Mouse (Mus musculus): ENCODE measurements around the gene Iars2. TPM values are rescaled to one million over a fixed set of nuclear protein-coding genes. Genes with fewer than 3 reads are reported as not detected.

Iars2 gene
- polyA plus RNA-seq, 1 experiment, result 1.9 TPM

- H3K36me3 ChIP-seq (replicated peaks; ENCODE audit: low read length), result peaks cover 51% of the 10 kb centered on the region
Observed at GRCm38 (mm10) chr1:185308334-185308733, 20.9 kb downstream of the Iars2 start.

DNA sequence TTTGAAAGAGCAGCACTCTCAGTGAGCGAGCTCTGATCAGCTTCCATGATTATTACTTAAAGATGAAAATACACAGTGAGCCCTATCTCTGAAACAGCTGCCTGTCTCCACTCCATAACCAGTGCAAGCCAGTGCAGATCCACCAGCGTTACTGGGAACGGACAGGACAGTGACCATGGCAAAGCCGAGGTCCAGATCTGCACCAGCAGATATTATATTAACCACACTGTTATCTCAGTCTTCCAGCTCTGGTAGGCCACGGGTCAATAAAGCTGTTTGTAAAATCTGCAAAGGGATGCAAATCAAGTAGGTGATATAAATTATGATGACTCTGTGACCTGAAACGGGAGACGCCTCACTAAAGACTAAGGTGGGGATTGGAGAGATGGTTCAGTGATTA lies 21.6 kb downstream of the Iars2 start:
- no peak overlapping the region for H3K4me3 ChIP-seq (replicated peaks)
- H3K4me1 ChIP-seq, result peaks cover 15% of the 10 kb centered on the region
- no peaks in the 10 kb centered on the region for H3K27me3 ChIP-seq (replicated peaks)
- no peak for TF ChIP-seq GATA1 (IDR thresholded peaks at IDR 0.05; ENCODE audit: borderline replicate concordance, low read length)
- TF ChIP-seq FLI1 (IDR thresholded peaks at IDR 0.05; ENCODE audit: low read length), result no peak
- H3K9me3 ChIP-seq, result no peaks in the 10 kb centered on the region
- peaks cover 51% of the 10 kb centered on the region for H3K36me3 ChIP-seq (replicated peaks; ENCODE audit: low read length)

More at GRCm38 (mm10) chr1:185308334-185308733, 20.9 kb downstream of the Iars2 start:
- Histone ChIP-seq H3K4me3 (replicated peaks) (no peak overlapping the region), H3K27me3 (replicated peaks) (no peaks in the 10 kb centered on the region), H3K4me1 (peaks cover 15% of the 10 kb centered on the region), H3K9me3 (no peaks in the 10 kb centered on the region)
- TF ChIP-seq GATA1 (IDR thresholded peaks at IDR 0.05; ENCODE audit: borderline replicate concordance, low read length) (no peak), FLI1 (IDR thresholded peaks at IDR 0.05; ENCODE audit: low read length) (no peak)

GRCm38 (mm10) chr1:185306836-185307235 lies 22.4 kb downstream of the Iars2 start:
- H3K36me3 ChIP-seq (replicated peaks; ENCODE audit: low read length), result peaks cover 53% of the 10 kb centered on the region
- no peak overlapping the region for H3K4me3 ChIP-seq (replicated peaks)
- peaks cover 9% of the 10 kb centered on the region for H3K4me1 ChIP-seq
- H3K9me3 ChIP-seq, result no peaks in the 10 kb centered on the region
- H3K27me3 ChIP-seq (replicated peaks), result no peaks in the 10 kb centered on the region
- no peak for TF ChIP-seq GATA1 (IDR thresholded peaks at IDR 0.05; ENCODE audit: borderline replicate concordance, low read length)
- TF ChIP-seq FLI1 (IDR thresholded peaks at IDR 0.05; ENCODE audit: low read length), result no peak

DNA sequence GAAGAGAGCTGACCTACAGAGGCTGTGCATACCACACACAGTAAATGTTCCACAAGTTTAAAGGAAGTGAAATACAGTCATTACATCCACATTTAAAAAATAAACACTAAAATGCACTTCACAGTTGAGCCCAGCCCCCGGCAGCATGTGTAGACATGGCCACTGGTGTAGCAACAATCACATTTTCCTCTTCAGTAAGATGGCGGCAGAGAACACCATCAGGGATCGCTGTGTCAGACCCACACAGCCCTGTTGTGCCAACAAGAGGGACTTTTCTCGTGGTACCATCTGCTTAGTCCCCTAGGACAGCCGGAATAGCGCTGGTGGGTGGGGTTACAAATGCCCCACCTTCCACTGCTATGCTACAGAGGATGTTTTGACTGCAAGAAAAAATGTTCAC lies 26.4 kb downstream of the Iars2 start:
- Histone ChIP-seq H3K9me3 (no peaks in the 10 kb centered on the region), H3K27me3 (replicated peaks) (no peaks in the 10 kb centered on the region), H3K4me1 (no peaks in the 10 kb centered on the region), H3K36me3 (replicated peaks; ENCODE audit: low read length) (peaks cover 49% of the 10 kb centered on the region), H3K4me3 (replicated peaks) (no peak overlapping the region)
- TF ChIP-seq GATA1 (IDR thresholded peaks at IDR 0.05; ENCODE audit: borderline replicate concordance, low read length), result no peak
- TF ChIP-seq FLI1 (IDR thresholded peaks at IDR 0.05; ENCODE audit: low read length), result no peak

- no peak for TF ChIP-seq GATA1 (IDR thresholded peaks at IDR 0.05; ENCODE audit: borderline replicate concordance, low read length)
- no peak for TF ChIP-seq FLI1 (IDR thresholded peaks at IDR 0.05; ENCODE audit: low read length)
- no peaks in the 10 kb centered on the region for H3K27me3 ChIP-seq (replicated peaks)
- H3K36me3 ChIP-seq (replicated peaks; ENCODE audit: low read length), result peaks cover 77% of the 10 kb centered on the region
- H3K9me3 ChIP-seq, result no peaks in the 10 kb centered on the region
- H3K4me3 ChIP-seq (replicated peaks), result no peak overlapping the region
- no peaks in the 10 kb centered on the region for H3K4me1 ChIP-seq
Observed at GRCm38 (mm10) chr1:185298496-185298895, 30.7 kb downstream of the Iars2 start.

DNA sequence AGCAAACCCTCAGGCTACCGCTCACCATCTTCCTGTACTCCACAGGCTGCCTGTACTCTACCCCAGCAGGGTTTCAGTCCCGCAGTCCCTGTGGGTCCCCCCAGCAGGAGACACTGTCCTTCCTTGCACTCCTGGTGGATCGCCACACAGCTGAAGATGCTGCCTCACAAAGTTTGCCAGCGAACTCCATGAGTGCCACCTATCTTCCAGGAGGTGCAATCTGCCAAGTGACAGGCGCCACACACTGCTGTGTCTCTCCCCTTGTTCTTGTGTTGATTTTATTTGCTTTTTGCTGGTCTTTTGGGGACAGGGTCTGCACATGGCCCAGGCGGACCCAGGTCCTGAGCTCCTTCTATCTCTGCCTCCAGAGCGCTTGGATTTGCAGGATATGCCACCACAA lies 32.3 kb downstream of the Iars2 start:
- no peak overlapping the region for H3K4me3 ChIP-seq (replicated peaks)
- no peak for TF ChIP-seq FLI1 (IDR thresholded peaks at IDR 0.05; ENCODE audit: low read length)
- TF ChIP-seq GATA1 (IDR thresholded peaks at IDR 0.05; ENCODE audit: borderline replicate concordance, low read length), result no peak
- peaks cover 78% of the 10 kb centered on the region for H3K36me3 ChIP-seq (replicated peaks; ENCODE audit: low read length)
- H3K9me3 ChIP-seq, result no peaks in the 10 kb centered on the region
- H3K4me1 ChIP-seq, result no peaks in the 10 kb centered on the region
- no peaks in the 10 kb centered on the region for H3K27me3 ChIP-seq (replicated peaks)

GRCm38 (mm10) chr1:185292646-185293360 lies 36.4 kb downstream of the Iars2 start:
- Histone ChIP-seq H3K36me3 (replicated peaks; ENCODE audit: low read length) (peaks cover 98% of the 10 kb centered on the region), H3K4me3 (replicated peaks) (no peak overlapping the region), H3K9me3 (no peaks in the 10 kb centered on the region), H3K27me3 (replicated peaks) (no peaks in the 10 kb centered on the region), H3K4me1 (no peaks in the 10 kb centered on the region)
- TF ChIP-seq FLI1 (IDR thresholded peaks at IDR 0.05; ENCODE audit: low read length) (no peak), GATA1 (IDR thresholded peaks at IDR 0.05; ENCODE audit: borderline replicate concordance, low read length) (no peak)

DNA sequence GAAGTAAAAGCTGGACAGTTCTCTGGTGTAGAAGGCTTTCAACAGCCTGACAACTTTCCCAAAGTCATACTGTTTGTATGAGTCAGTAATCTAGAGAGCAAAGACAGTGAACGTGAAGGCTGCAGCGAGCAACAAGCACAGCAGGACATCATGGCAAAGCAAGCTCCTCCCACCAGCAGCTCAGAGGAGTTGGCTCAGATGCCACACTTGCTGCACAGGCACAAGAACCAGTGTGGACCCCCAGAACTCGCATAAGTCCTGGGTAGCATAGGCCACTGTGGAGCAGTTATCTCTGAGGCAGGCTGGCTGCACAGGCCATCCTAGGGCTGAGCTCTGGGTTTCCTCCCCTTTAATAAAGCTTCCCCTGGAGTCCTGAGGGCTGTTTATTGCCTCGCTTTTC lies 37.9 kb downstream of the Iars2 start:
- no peaks in the 10 kb centered on the region for H3K4me1 ChIP-seq
- H3K36me3 ChIP-seq (replicated peaks; ENCODE audit: low read length), result peaks cover 97% of the 10 kb centered on the region
- TF ChIP-seq FLI1 (IDR thresholded peaks at IDR 0.05; ENCODE audit: low read length) (no peak), GATA1 (IDR thresholded peaks at IDR 0.05; ENCODE audit: borderline replicate concordance, low read length) (no peak)
- no peaks in the 10 kb centered on the region for H3K27me3 ChIP-seq (replicated peaks)
- no peaks in the 10 kb centered on the region for H3K9me3 ChIP-seq
- no peak overlapping the region for H3K4me3 ChIP-seq (replicated peaks)

- Histone ChIP-seq H3K4me1 (no peaks in the 10 kb centered on the region; the same call in 1 of the 2 replicates), H3K36me3 (replicated peaks; ENCODE audit: low read length) (peaks cover 97% of the 10 kb centered on the region), H3K27me3 (replicated peaks) (no peaks in the 10 kb centered on the region), H3K4me3 (replicated peaks) (no peak overlapping the region), H3K9me3 (no peaks in the 10 kb centered on the region)
- no peak for TF ChIP-seq GATA1 (IDR thresholded peaks at IDR 0.05; ENCODE audit: borderline replicate concordance, low read length)
- no peak for TF ChIP-seq FLI1 (IDR thresholded peaks at IDR 0.05; ENCODE audit: low read length)
Observed at GRCm38 (mm10) chr1:185289231-185289630, 40.0 kb downstream of the Iars2 start.

DNA sequence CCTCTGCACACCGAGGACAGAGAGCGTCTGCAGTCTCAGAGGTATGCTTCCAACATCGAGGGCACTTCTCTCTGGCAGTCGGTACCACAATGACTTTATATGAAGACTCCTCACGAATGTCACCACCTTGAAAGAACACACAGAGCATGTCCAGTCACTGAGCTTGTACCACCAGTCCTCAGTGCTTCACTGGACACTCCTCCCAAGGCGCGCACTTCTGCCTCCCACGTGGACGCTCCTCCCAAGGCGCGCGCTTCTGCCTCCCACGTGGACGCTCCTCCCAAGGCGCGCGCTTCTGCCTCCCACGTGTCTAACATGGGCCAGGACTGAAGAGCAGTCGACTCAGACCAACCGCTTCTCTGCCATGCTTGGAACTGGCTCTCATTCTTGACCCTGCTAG lies 42.1 kb downstream of the Iars2 start:
- Histone ChIP-seq H3K36me3 (replicated peaks; ENCODE audit: low read length) (peaks cover 97% of the 10 kb centered on the region), H3K9me3 (no peaks in the 10 kb centered on the region), H3K4me3 (replicated peaks) (no peak overlapping the region), H3K27me3 (replicated peaks) (no peaks in the 10 kb centered on the region), H3K4me1 (no peaks in the 10 kb centered on the region; the same call in 1 of the 2 replicates)
- TF ChIP-seq GATA1 (IDR thresholded peaks at IDR 0.05; ENCODE audit: borderline replicate concordance, low read length) (no peak), FLI1 (IDR thresholded peaks at IDR 0.05; ENCODE audit: low read length) (no peak)

Measured in megakaryocyte, embryonic 14.5 days (primary cell).